Mouse (Mus musculus) gastrocnemius, postnatal 36 days (tissue): Measurements from ENCODE around the gene Nme6. TPM values are rescaled to one million over a fixed set of nuclear protein-coding genes. Genes with fewer than 3 reads are reported as not detected.
A peak's percentile ranks its signal among the peaks of the same experiment; 100 is the strongest.

Source experiments
- DNase-seq, 2 experiments: peaks; one replicate each; pipeline ENCODE4 v3.0.0; 2022
- intact Hi-C: fragments of 180-260 bp; cut with DNase I; formaldehyde crosslinking; loops from one replicate; pipeline ENCODE4 v1.15.1; 2025
- microRNA-seq, 2 experiments: library from miRNA; unstranded; fragments of <30 nt; microRNA quantifications; one replicate each; pipeline ENCODE4 v1.2.0; 2021
- total RNA-seq, 2 experiments: library from RNA; stranded (reverse); gene quantifications; 2 replicates each; pipeline ENCODE4 v1.2.3; 2021

Nme6 gene
- total RNA-seq, 2 experiments from 2014 or later, result 25.2 to 29.4 TPM

- intact Hi-C loops, result no loop called here
Observed at GRCm38 (mm10) chr9:109866218-109866617, 33.7 kb downstream of the Nme6 start.

GRCm38 (mm10) chr9:109870983-109871572 is 38.5 kb downstream of the Nme6 start:
- intact Hi-C loops, result no loop called here
- DNase-seq, result no peak

More at GRCm38 (mm10) chr9:109866218-109866617, 33.7 kb downstream of the Nme6 start:
- DNase-seq, result no peak

GRCm38 (mm10) chr9:109874797-109875691 is 42.5 kb downstream of the Nme6 start, which contains the start of gene Cdc25a:
Cdc25a (plus strand) TSS chr9:109875579.
- peak; percentile 96 to 98 for DNase-seq
- intact Hi-C loops, result no loop called here

DNA sequence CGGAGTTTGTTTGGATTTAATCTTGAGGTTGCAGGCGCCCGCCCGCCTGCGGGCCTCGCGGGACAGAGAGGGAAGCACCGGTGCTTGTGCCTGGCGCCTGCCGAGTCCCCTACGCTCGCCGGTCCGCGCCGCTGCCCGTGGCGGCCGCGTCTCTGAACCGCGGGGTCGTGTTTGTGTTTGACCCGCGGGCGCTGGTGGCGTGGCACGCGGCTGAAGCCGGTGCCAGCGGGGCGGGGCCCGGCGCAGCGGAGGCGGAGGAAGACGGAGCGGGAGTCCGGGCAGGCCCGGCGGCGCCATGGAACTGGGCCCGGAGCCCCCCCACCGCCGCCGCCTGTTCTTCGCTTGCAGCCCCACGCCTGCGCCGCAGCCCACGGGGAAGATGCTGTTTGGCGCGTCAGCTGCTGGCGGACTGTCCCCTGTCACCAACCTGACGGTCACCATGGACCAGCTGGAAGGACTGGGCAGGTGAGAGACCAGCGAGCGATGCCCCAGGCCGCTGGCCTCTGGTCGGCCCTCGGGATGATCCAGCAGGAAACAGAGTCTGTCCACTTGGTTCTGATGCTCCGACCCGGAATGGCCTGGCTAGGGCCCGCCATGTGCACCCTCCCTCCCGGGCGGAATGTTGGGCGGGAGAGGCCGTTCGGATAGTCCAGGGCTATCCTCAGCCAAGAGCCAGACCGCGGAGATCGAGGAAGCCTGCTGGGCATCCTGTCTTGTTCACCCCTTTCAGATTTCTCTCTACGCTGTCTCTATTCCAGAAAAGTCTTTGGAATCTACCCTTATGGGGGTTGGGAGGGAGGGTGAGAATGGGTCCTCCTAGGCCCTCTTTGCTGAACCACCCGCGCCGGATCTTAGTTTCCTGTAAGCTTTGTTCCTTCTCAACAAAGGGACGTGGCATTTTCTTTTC is 43.4 kb downstream of the Nme6 start:
- DNase-seq, result peak in 1 of 2 experiments; percentile 39
- intact Hi-C loops, result no loop called here

GRCm38 (mm10) chr9:109876756-109877155 is 44.2 kb downstream of the Nme6 start:
- intact Hi-C loops, result no loop called here
- no peak for DNase-seq

- DNase-seq, result no peak
- intact Hi-C loops, result no loop called here
Observed at GRCm38 (mm10) chr9:109877666-109878065, 45.1 kb downstream of the Nme6 start.

DNA sequence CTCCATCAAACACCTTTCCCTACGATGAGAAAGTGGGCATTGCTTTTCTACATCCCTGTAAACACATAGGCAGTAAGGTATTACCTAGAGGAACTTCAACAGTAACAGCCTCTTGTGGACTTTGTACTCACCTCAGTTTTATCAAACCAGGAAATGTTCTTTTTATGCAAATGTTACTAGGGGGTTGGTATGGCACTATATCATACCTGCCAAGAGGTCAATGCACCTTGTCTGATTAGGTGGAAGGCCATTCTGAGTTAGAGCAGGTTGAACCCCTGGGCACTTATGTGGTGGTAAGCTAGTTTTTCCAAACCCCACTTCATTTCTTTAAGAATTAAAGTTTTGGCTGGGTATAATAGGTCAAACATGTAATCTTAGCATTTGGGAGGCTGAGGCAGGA is 46.8 kb downstream of the Nme6 start:
- intact Hi-C loops, result no loop called here
- DNase-seq, result no peak

- intact Hi-C loops, result no loop called here
- no peak for DNase-seq
Observed at GRCm38 (mm10) chr9:109886259-109886658, 53.7 kb downstream of the Nme6 start.

DNA sequence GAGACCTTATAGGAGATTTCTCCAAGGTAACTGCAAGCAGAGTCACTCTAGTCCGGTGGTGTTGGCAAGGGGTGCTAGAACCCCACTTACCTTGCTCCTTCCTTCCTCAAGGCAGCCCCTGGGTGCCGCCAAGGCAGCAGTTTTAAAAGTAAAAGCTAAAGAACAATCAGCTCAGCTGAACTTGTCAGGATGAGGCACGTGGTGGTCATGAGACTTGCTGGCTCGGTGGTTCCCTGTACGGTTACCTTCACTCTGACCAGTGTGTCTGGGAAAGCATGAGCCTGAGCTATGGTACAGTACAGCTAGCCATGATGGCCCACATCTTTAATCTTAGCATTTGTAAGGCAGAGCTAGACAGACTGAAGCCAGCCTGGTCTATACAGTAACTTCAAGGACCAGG is 54.8 kb downstream of the Nme6 start:
- DNase-seq, result no peak
- intact Hi-C loops, result no loop called here

DNA sequence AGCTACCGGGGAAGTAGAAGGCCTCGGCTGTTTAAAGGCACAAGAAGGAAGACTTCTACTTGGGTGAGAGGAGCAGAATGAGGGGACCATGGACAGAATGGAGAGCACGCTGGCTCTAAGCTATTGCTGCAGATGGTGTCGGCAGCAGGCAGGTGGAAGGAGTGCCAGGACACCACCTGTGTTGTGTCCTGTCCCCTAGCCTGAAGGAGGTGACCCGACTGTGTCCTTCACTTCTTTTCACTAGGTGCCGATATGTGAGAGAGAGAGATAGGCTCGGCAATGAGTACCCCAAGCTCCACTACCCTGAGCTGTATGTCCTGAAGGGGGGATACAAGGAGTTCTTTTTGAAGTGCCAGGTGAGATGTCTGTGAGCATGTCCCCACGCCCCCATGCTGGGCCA is 59.0 kb downstream of the Nme6 start:
- intact Hi-C loops, result loop anchor here (10.0 kb wide), 2 partner anchors 93 to 403 kb away; no protein-coding TSS in a partner anchor
- no peak for DNase-seq

Small RNA genes lying within 50 kb of the gene (microRNA-seq; reads per million reads assigned to microRNA genes)
- gene Mir7089, result 0 reads per million in 2 experiments

Other genes with a start within 250 kb of the Nme6 start
- gene Fbxw24, start 206.7 kb upstream of the Nme6 start, total RNA-seq, result not detected
- not detected for gene Fbxw25, start 168.1 kb upstream of the Nme6 start, total RNA-seq
- gene Fbxw18, start 130.0 kb upstream of the Nme6 start, total RNA-seq, result not detected
- not detected for gene Fbxw26, start 86.7 kb upstream of the Nme6 start, total RNA-seq
- not detected for gene Fbxw27, start 42.1 kb upstream of the Nme6 start, total RNA-seq
- not detected for gene Spink8, start 20.5 kb upstream of the Nme6 start, total RNA-seq
- not detected for gene Camp, start 16.9 kb downstream of the Nme6 start, total RNA-seq
- 1 to 10 TPM; 3.4 to 4.2 TPM for gene Cdc25a, start 42.8 kb downstream of the Nme6 start, total RNA-seq
- gene Map4, start 98.7 kb downstream of the Nme6 start, total RNA-seq, result 100 to 1,000 TPM; 418 to 437 TPM